Mouse (Mus musculus): Measurements from ENCODE around the gene Smg9. TPM values are rescaled to one million over a fixed set of nuclear protein-coding genes. Genes with fewer than 3 reads are reported as not detected.
"Not testable (repeated sequence)": the region's sequence is repeated elsewhere in the genome, so short reads cannot be mapped to it uniquely, and the experiment has no call there.

The Smg9 gene
- polyA plus RNA-seq, 1 experiment from 2014 or later, result 27.7 TPM

GRCm38 (mm10) chr7:24400082-24400452 lies 648 bp downstream of the Smg9 start:
- WGBS, result 18% methylated on average over 3 of the region's 3 CpGs
- H3K9me3 ChIP-seq, result 0 out of 2 replicates have a peak, but pooled peaks cover 2% of the 10 kb centered on the region
- H3K4me3 ChIP-seq, result peak overlapping the region; percentile 70
- no peaks in the 10 kb centered on the region for H3K27me3 ChIP-seq (ENCODE audit: insufficient read depth, poor library complexity, severe bottlenecking)
- no peak for DNase-seq (ENCODE audit: low spot score)
- 0 out of 2 replicates have a peak, but pooled peaks cover 3% of the 10 kb centered on the region for H3K4me1 ChIP-seq
- H3K27ac ChIP-seq, result peak overlapping the region; percentile 95
- H3K36me3 ChIP-seq, result peaks cover 31% of the 10 kb centered on the region

GRCm38 (mm10) chr7:24400489-24400888 lies 1.1 kb downstream of the Smg9 start:
- DNase-seq (ENCODE audit: low spot score); H3K4me1 ChIP-seq; H3K9me3 ChIP-seq; H3K4me3 ChIP-seq; H3K27ac ChIP-seq; H3K27me3 ChIP-seq (ENCODE audit: insufficient read depth, poor library complexity, severe bottlenecking): not testable (repeated sequence)
- WGBS, result 89% methylated on average over 4 of the region's 4 CpGs
- peaks cover 36% of the 10 kb centered on the region for H3K36me3 ChIP-seq

DNA sequence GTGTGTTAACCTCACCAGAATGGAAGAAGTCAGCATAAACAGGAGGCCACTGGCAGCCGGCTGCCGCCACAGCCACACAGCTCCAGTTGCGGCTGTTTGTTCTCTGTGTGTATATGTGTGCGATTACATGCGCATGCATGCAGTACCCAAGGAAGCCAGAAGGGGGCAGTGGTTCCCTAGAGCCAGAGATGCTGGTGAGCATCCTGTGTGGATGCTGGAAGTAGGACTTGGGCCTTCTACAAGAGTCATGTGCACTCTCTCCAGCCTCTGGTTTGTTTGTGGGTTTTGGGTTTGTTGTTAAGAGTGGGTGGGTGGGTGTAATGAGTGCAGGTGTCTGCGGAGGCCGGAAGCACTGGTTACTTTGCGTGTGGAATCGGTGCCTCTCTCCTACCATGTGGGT lies 3.4 kb downstream of the Smg9 start:
- peaks cover 3% of the 10 kb centered on the region; the same call in 1 of the 2 replicates for H3K4me1 ChIP-seq
- H3K27me3 ChIP-seq (ENCODE audit: insufficient read depth, poor library complexity, severe bottlenecking), result no peaks in the 10 kb centered on the region
- peaks cover 55% of the 10 kb centered on the region for H3K36me3 ChIP-seq
- 97% methylated on average over 9 of the region's 9 CpGs for WGBS
- H3K9me3 ChIP-seq, result 0 out of 2 replicates have a peak, but pooled peaks cover 2% of the 10 kb centered on the region
- no peak overlapping the region for H3K4me3 ChIP-seq
- DNase-seq (ENCODE audit: low spot score), result no peak
- no peak overlapping the region for H3K27ac ChIP-seq

GRCm38 (mm10) chr7:24405649-24406048 lies 6.2 kb downstream of the Smg9 start:
- Histone ChIP-seq H3K27me3 (ENCODE audit: insufficient read depth, poor library complexity, severe bottlenecking) (no peaks in the 10 kb centered on the region), H3K9me3 (0 out of 2 replicates have a peak, but pooled peaks cover 2% of the 10 kb centered on the region), H3K27ac (no peak overlapping the region), H3K36me3 (peaks cover 61% of the 10 kb centered on the region), H3K4me3 (no peak overlapping the region), H3K4me1 (peaks cover 3% of the 10 kb centered on the region)
- no peak for DNase-seq (ENCODE audit: low spot score)
- 94% methylated on average over 13 of the region's 13 CpGs for WGBS

DNA sequence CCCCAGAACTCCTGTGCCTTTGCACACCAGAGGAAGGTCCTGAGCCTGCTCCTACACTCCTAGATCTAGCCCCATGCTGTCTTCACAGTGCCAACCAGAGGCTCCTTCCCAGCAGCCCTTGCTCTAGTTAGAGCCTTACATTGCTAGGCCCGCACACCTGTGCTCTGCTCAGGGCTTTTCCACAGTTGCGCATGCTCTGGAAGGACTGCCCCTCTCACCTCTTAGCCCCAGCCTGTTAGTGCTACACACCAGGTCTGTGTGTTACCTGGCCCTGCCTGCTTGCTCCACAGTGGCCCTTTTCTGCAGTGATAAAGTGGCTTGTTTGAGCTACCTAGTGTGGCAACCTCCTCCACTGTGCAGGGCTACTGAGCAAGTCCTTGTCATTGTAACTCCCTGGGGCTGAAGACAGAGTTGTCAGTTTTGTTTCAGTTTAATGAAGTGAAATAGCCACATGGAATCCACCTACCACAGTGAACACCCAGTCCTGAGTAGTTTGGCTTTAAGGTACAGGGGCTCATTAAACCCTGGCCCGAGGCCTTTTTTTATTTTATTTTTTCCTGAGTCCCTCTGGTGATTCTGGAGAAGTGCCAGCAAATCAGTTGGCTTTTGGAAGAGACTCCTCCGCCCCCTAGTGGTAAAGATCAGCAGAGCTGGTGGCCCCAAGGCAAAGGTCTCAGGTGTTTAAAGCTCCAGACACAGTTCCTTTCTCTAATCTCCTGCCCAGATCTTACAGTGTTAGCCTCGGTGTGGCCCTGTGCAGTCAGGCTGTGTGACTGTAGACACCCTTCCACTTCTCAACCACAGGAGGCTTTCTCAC lies 7.3 kb downstream of the Smg9 start:
- peaks cover 59% of the 10 kb centered on the region for H3K36me3 ChIP-seq
- 0 out of 2 replicates have a peak, but pooled peaks cover 2% of the 10 kb centered on the region for H3K9me3 ChIP-seq
- H3K27ac ChIP-seq, result no peak overlapping the region
- H3K4me1 ChIP-seq, result peaks cover 5% of the 10 kb centered on the region
- DNase-seq (ENCODE audit: low spot score), result no peak
- H3K4me3 ChIP-seq, result no peak overlapping the region
- no peaks in the 10 kb centered on the region for H3K27me3 ChIP-seq (ENCODE audit: insufficient read depth, poor library complexity, severe bottlenecking)
- WGBS, result 47% methylated on average over 5 of the region's 5 CpGs

- 82% methylated on average over 9 of the region's 9 CpGs for WGBS
- peaks cover 5% of the 10 kb centered on the region for H3K4me1 ChIP-seq
- no peaks in the 10 kb centered on the region for H3K9me3 ChIP-seq
- H3K27ac ChIP-seq, result no peak overlapping the region
- H3K36me3 ChIP-seq, result peaks cover 56% of the 10 kb centered on the region
- no peak for DNase-seq (ENCODE audit: low spot score)
- no peak overlapping the region for H3K4me3 ChIP-seq
- H3K27me3 ChIP-seq (ENCODE audit: insufficient read depth, poor library complexity, severe bottlenecking), result no peaks in the 10 kb centered on the region
These were observed 8.8 kb downstream of the Smg9 start for GRCm38 (mm10) chr7:24408186-24408585.

DNA sequence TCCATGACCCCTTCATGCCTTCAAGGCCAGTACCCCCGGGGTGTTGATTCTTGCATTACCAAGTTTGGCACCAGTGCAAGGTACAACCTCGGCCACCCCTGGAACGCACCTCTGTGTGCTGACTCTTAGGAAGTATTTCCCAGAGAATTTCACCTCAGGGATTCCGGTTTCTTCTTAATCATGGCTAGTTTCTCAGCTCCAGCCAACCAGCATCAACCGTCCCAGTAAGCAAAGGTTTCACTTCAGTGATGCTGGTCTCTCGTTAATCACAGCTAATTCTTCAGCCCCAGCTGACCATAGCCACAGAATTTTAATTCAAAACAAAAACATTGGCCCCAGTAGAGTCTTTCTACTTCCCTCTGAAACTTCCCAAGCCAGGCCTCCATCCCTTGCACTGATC lies 10.7 kb downstream of the Smg9 start:
- H3K27ac ChIP-seq, result no peak overlapping the region
- no peak for DNase-seq (ENCODE audit: low spot score)
- H3K4me3 ChIP-seq, result no peak overlapping the region
- H3K4me1 ChIP-seq, result peaks cover 17% of the 10 kb centered on the region
- WGBS, result 92% methylated on average over 6 of the region's 6 CpGs
- H3K9me3 ChIP-seq, result no peaks in the 10 kb centered on the region
- H3K27me3 ChIP-seq (ENCODE audit: insufficient read depth, poor library complexity, severe bottlenecking), result no peaks in the 10 kb centered on the region
- peaks cover 37% of the 10 kb centered on the region for H3K36me3 ChIP-seq

- Histone ChIP-seq H3K9me3 (no peaks in the 10 kb centered on the region), H3K27me3 (ENCODE audit: insufficient read depth, poor library complexity, severe bottlenecking) (no peaks in the 10 kb centered on the region), H3K27ac (no peak overlapping the region), H3K4me1 (peaks cover 24% of the 10 kb centered on the region), H3K4me3 (no peak overlapping the region), H3K36me3 (peaks cover 30% of the 10 kb centered on the region)
- DNase-seq (ENCODE audit: low spot score), result no peak
- WGBS, result 66% methylated on average over 3 of the region's 3 CpGs
These were observed 11.4 kb downstream of the Smg9 start for GRCm38 (mm10) chr7:24410831-24411230.

DNA sequence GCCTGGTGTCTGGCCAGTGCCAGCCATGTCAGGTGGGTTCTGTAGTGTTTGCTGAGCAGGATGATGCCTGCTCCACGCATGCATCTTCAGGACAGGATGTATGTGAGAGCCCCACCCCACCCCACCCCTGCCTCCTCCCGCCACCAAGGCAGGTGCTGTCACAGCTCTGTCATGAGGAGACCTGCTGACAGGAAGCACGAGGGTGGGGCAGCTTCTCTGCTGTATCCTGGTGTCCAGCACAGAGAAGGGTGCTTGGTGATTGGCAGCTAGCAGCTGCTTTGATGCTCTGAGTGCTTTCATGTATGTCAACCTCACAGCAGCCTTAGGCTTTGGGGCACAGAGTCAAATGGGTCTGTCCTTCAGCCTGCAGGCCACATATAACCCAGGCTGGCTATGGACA lies 14.2 kb downstream of the Smg9 start:
- 74% methylated on average over 3 of the region's 3 CpGs for WGBS
- Histone ChIP-seq H3K27ac (no peak overlapping the region; the same call in 1 of the 2 replicates), H3K36me3 (peaks cover 18% of the 10 kb centered on the region), H3K9me3 (no peaks in the 10 kb centered on the region), H3K27me3 (ENCODE audit: insufficient read depth, poor library complexity, severe bottlenecking) (no peaks in the 10 kb centered on the region), H3K4me3 (no peak overlapping the region), H3K4me1 (peaks cover 31% of the 10 kb centered on the region)
- no peak for DNase-seq (ENCODE audit: low spot score)

DNA sequence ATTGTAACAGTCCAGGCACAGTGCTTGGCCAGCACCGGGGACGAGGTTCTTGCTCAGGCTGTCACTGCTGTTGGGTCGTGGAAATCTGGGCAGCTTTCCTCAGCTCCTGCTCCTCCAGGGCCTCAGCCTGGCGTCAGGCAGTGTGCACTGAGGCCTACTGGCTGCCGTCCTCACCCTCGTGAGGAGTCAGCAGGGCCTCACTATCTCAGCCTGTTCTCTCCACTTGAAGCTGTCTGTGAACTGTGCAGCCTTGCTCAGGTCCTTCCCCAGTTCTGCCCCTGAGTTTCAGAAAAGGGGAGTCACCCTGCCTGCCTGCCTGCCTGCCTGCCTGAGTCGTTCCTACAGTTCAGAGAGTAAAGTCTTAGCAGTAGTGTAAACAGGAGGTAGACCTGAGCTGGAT lies 15.8 kb downstream of the Smg9 start:
- no peaks in the 10 kb centered on the region for H3K27me3 ChIP-seq (ENCODE audit: insufficient read depth, poor library complexity, severe bottlenecking)
- H3K36me3 ChIP-seq, result peaks cover 16% of the 10 kb centered on the region
- no peak overlapping the region for H3K4me3 ChIP-seq
- 53% methylated on average over 7 of the region's 7 CpGs for WGBS
- DNase-seq (ENCODE audit: low spot score), result no peak
- peaks cover 40% of the 10 kb centered on the region for H3K4me1 ChIP-seq
- H3K27ac ChIP-seq, result peak overlapping the region; percentile 83; the same call in 1 of the 2 replicates
- H3K9me3 ChIP-seq, result no peaks in the 10 kb centered on the region

GRCm38 (mm10) chr7:24419579-24419978 lies 20.2 kb downstream of the Smg9 start:
- Histone ChIP-seq H3K27me3 (ENCODE audit: insufficient read depth, poor library complexity, severe bottlenecking) (no peaks in the 10 kb centered on the region), H3K27ac (no peak overlapping the region), H3K36me3 (peaks cover 33% of the 10 kb centered on the region), H3K9me3 (no peaks in the 10 kb centered on the region), H3K4me1 (peaks cover 48% of the 10 kb centered on the region), H3K4me3 (no peak overlapping the region)
- DNase-seq (ENCODE audit: low spot score), result no peak
- WGBS, result 87% methylated on average over 8 of the region's 8 CpGs

DNA sequence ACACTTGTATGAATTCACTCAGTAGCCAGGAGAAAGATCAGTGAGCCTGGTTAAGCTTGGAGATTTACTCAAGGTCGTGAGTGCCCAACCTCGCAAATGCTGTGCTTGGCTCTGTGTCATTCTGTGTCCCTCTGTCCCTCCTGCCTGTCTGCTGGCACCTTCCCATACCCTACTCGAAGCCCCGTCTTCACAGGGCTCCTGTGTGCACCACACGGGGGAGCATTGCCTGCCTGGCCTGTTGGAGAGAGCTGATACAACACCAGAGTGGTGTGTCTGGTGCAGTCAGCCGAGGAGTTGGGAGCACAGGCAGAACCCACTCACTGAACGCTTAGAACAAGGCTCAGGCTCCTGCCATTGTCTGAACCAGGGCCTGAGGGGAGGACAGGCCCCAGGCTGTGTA lies 22.2 kb downstream of the Smg9 start:
- peaks cover 30% of the 10 kb centered on the region for H3K36me3 ChIP-seq
- DNase-seq (ENCODE audit: low spot score), result no peak
- no peak overlapping the region for H3K4me3 ChIP-seq
- H3K9me3 ChIP-seq, result no peaks in the 10 kb centered on the region
- H3K27me3 ChIP-seq (ENCODE audit: insufficient read depth, poor library complexity, severe bottlenecking), result no peaks in the 10 kb centered on the region
- no peak overlapping the region; the same call in 1 of the 2 replicates for H3K27ac ChIP-seq
- 74% methylated on average over 7 of the region's 7 CpGs for WGBS
- peaks cover 32% of the 10 kb centered on the region for H3K4me1 ChIP-seq

DNA sequence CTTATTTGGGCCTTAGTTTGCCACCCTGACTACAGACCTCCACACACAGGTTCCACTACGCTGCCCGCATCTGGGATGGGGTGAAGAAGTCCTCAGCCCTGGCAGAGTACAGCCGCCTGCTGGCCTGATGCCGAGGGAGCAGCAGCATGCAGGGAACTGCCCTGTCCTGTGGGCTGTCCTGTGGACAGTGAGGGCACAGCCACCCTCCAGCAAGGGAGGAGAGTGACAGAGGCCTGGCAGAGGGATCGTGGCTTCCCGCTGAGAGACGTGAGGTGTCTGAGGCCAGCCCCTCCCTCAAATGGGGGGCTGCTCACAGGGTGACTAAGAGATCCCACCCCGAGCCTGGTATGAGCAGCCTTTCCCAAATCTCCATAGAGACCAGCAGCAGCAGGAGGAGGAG lies 22.8 kb downstream of the Smg9 start:
- Histone ChIP-seq H3K4me3 (no peak overlapping the region), H3K9me3 (no peaks in the 10 kb centered on the region), H3K36me3 (peaks cover 25% of the 10 kb centered on the region), H3K27me3 (ENCODE audit: insufficient read depth, poor library complexity, severe bottlenecking) (no peaks in the 10 kb centered on the region), H3K4me1 (peaks cover 32% of the 10 kb centered on the region), H3K27ac (no peak overlapping the region)
- 82% methylated on average over 8 of the region's 8 CpGs for WGBS
- DNase-seq (ENCODE audit: low spot score), result no peak

Data from heart, embryonic 10.5 days (tissue).